Mouse (Mus musculus) cortical plate, adult 2 months (tissue): Measurements from ENCODE around the gene Unc5b.

Source experiments
- CTCF ChIP-seq: fragments of 200-500 bp; IDR thresholded peaks from 2 replicates; pipeline ENCODE4 v1.5.1; 2011; ENCODE audit warnings: mild to moderate bottlenecking, control low read depth, low read length; ENCODE audit not compliant: insufficient read depth; ENCODE audit errors: extremely low read depth
- POLR2A ChIP-seq: fragments of 200-500 bp; IDR thresholded peaks from 2 replicates; pipeline ENCODE4 v1.6.1; 2011; ENCODE audit warnings: mild to moderate bottlenecking, low read length, control low read depth; ENCODE audit not compliant: insufficient read depth; ENCODE audit errors: extremely low read depth

- TF ChIP-seq POLR2A (no peak), CTCF (no peak)
Observed at GRCm38 (mm10) chr10:60818708-60819107, 12.7 kb downstream of the Unc5b start.
